Mouse (Mus musculus): Measurements from ENCODE around the gene Uvrag.

DNA sequence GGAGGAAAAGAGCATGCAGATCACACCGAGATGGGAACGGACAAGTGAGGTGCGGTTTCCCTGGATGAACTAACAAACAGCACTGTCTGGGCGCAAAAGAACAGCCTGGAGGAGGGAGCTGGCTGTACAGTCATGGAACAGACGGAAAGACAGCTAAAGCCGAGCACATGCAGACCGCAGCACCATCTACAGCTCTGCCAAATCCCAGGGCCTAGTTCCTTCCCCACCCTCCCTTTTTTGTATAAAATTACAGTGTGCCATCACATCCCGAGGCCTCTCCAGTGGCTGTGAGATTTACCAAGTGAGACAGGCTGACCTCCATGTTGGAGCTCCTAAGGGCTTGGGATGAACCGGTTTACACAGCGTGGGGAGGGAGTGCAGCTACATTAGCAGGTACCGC lies 230.8 kb downstream of the Uvrag start:
- no peak for TF ChIP-seq CTCF (IDR thresholded peaks at IDR 0.05; ENCODE audit: borderline replicate concordance, control insufficient read depth, extremely low read depth, insufficient read depth, low read length, poor library complexity)
- TF ChIP-seq POLR2A (IDR thresholded peaks at IDR 0.05; ENCODE audit: control insufficient read depth, extremely low read depth, insufficient read depth, low read length, poor library complexity), result no peak

Data from thymus, adult 2 months (tissue).